Mouse (Mus musculus): ENCODE results near the gene Alkbh5.
A peak's percentile ranks its signal among the peaks of the same experiment; 100 is the strongest.

The Alkbh5 gene

GRCm38 (mm10) chr11:60536180-60536858, at the start of gene Alkbh5:
Gene Alkbh5, plus strand, starts transcription at chr11:60536381.
- DNase-seq (ENCODE audit: low read depth, low spot score): peak; percentile 74

- peak; percentile 58 for DNase-seq (ENCODE audit: low read depth, low spot score)
Observed at GRCm38 (mm10) chr11:60492726-60493125, 43.5 kb upstream of the Alkbh5 start.

- DNase-seq (ENCODE audit: low read depth, low spot score): peak; percentile 6
Observed at GRCm38 (mm10) chr11:60495692-60496091, 40.5 kb upstream of the Alkbh5 start.

- DNase-seq (ENCODE audit: low read depth, low spot score): peak; percentile 53
Observed at GRCm38 (mm10) chr11:60507281-60507680, 28.9 kb upstream of the Alkbh5 start.

GRCm38 (mm10) chr11:60508950-60509349, 27.2 kb upstream of the Alkbh5 start:
- DNase-seq (ENCODE audit: low read depth, low spot score): peak; percentile 12

- peak; percentile 16 for DNase-seq (ENCODE audit: low read depth, low spot score)
Observed at GRCm38 (mm10) chr11:60509500-60509899, 26.7 kb upstream of the Alkbh5 start.

- no peak for DNase-seq (ENCODE audit: low read depth, low spot score)
Observed at GRCm38 (mm10) chr11:60511893-60512292, 24.3 kb upstream of the Alkbh5 start.

GRCm38 (mm10) chr11:60512520-60512919, 23.7 kb upstream of the Alkbh5 start:
- no peak for DNase-seq (ENCODE audit: low read depth, low spot score)

GRCm38 (mm10) chr11:60514941-60515340, 21.2 kb upstream of the Alkbh5 start:
- DNase-seq (ENCODE audit: low read depth, low spot score): no peak

GRCm38 (mm10) chr11:60518305-60518704, 17.9 kb upstream of the Alkbh5 start:
- DNase-seq (ENCODE audit: low read depth, low spot score): no peak

GRCm38 (mm10) chr11:60522027-60522426, 14.2 kb upstream of the Alkbh5 start:
- DNase-seq (ENCODE audit: low read depth, low spot score): no peak

GRCm38 (mm10) chr11:60522661-60523365, 13.4 kb upstream of the Alkbh5 start:
- no peak for DNase-seq (ENCODE audit: low read depth, low spot score)

GRCm38 (mm10) chr11:60526461-60526860, 9.7 kb upstream of the Alkbh5 start:
- DNase-seq (ENCODE audit: low read depth, low spot score): peak; percentile 17

GRCm38 (mm10) chr11:60535676-60536075, 505 bp upstream of the Alkbh5 start:
- DNase-seq (ENCODE audit: low read depth, low spot score): no peak

- peak; percentile 97 for DNase-seq (ENCODE audit: low read depth, low spot score)
Observed at GRCm38 (mm10) chr11:60536859-60537467, 782 bp downstream of the Alkbh5 start.

- peak; percentile 99 for DNase-seq (ENCODE audit: low read depth, low spot score)
Observed at GRCm38 (mm10) chr11:60537468-60538347, 1.5 kb downstream of the Alkbh5 start.

GRCm38 (mm10) chr11:60538371-60539281, 2.4 kb downstream of the Alkbh5 start:
- DNase-seq (ENCODE audit: low read depth, low spot score): peak; percentile 35

GRCm38 (mm10) chr11:60539540-60539939, 3.4 kb downstream of the Alkbh5 start:
- DNase-seq (ENCODE audit: low read depth, low spot score): no peak

- peak; percentile 83 for DNase-seq (ENCODE audit: low read depth, low spot score)
Observed at GRCm38 (mm10) chr11:60540002-60540610, 3.9 kb downstream of the Alkbh5 start.

GRCm38 (mm10) chr11:60540761-60541160, 4.6 kb downstream of the Alkbh5 start:
- DNase-seq (ENCODE audit: low read depth, low spot score): no peak
